Mouse (Mus musculus) cortical plate, adult 2 months (tissue): ENCODE measurements around the gene Ppa2.

Experiments used
- CTCF ChIP-seq: fragments of 200-500 bp; IDR thresholded peaks from 2 replicates; pipeline ENCODE4 v1.5.1; 2011; ENCODE audit warnings: mild to moderate bottlenecking, control low read depth, low read length; ENCODE audit not compliant: insufficient read depth; ENCODE audit errors: extremely low read depth
- POLR2A ChIP-seq: fragments of 200-500 bp; IDR thresholded peaks from 2 replicates; pipeline ENCODE4 v1.6.1; 2011; ENCODE audit warnings: mild to moderate bottlenecking, low read length, control low read depth; ENCODE audit not compliant: insufficient read depth; ENCODE audit errors: extremely low read depth

GRCm38 (mm10) chr3:133423073-133423472 is 113.2 kb downstream of the Ppa2 start:
- no peak for TF ChIP-seq CTCF
- no peak for TF ChIP-seq POLR2A
